Mouse (Mus musculus): Measurements from ENCODE around the gene Rab44. TPM values are rescaled to one million over a fixed set of nuclear protein-coding genes. Genes with fewer than 3 reads are reported as not detected.

Rab44 gene
- total and polyA plus RNA-seq, 2 experiments from 2014 or later, result 0.20 to 1.2 TPM

GRCm38 (mm10) chr17:29145101-29145500 is 31.2 kb downstream of the Rab44 start:
- no peak overlapping the region for H3K4me3 ChIP-seq (ENCODE audit: low read length)
- H3K27ac ChIP-seq, result no peak overlapping the region
- H3K4me1 ChIP-seq (ENCODE audit: insufficient read depth, low read length), result no peaks in the 10 kb centered on the region
- no peaks in the 10 kb centered on the region for H3K9me3 ChIP-seq (ENCODE audit: low read length)
- no peak overlapping the region for H3K4me2 ChIP-seq (ENCODE audit: low read depth, low read length)
- no peak overlapping the region for H3K9ac ChIP-seq (replicated peaks; ENCODE audit: low read length)
- no peaks in the 10 kb centered on the region for H3K27me3 ChIP-seq (ENCODE audit: insufficient read depth, low read length)
- no peaks in the 10 kb centered on the region for H3K36me3 ChIP-seq (ENCODE audit: insufficient read depth, low read length)
- 91% methylated on average over 12 of the region's 12 CpGs for WGBS
- ATAC-seq (no peak), DNase-seq (ENCODE audit: low spot score) (no peak)
- no peak for TF ChIP-seq CTCF (IDR thresholded peaks at IDR 0.05; ENCODE audit: low read depth)

GRCm38 (mm10) chr17:29147273-29147672 is 33.3 kb downstream of the Rab44 start:
- Histone ChIP-seq H3K9ac (replicated peaks; ENCODE audit: low read length) (no peak overlapping the region), H3K27ac (no peak overlapping the region), H3K4me1 (ENCODE audit: insufficient read depth, low read length) (no peaks in the 10 kb centered on the region), H3K36me3 (ENCODE audit: insufficient read depth, low read length) (no peaks in the 10 kb centered on the region), H3K9me3 (ENCODE audit: low read length) (no peaks in the 10 kb centered on the region), H3K4me3 (ENCODE audit: low read length) (no peak overlapping the region), H3K4me2 (ENCODE audit: low read depth, low read length) (no peak overlapping the region), H3K27me3 (ENCODE audit: insufficient read depth, low read length) (no peaks in the 10 kb centered on the region)
- ATAC-seq (no peak), DNase-seq (ENCODE audit: low spot score) (no peak)
- WGBS, result 86% methylated on average over 14 of the region's 14 CpGs
- no peak for TF ChIP-seq CTCF (IDR thresholded peaks at IDR 0.05; ENCODE audit: low read depth)

GRCm38 (mm10) chr17:29147773-29148172 is 33.8 kb downstream of the Rab44 start:
- no peaks in the 10 kb centered on the region for H3K27me3 ChIP-seq (ENCODE audit: insufficient read depth, low read length)
- H3K4me2 ChIP-seq (ENCODE audit: low read depth, low read length), result no peak overlapping the region
- H3K9me3 ChIP-seq (ENCODE audit: low read length), result no peaks in the 10 kb centered on the region
- TF ChIP-seq CTCF (IDR thresholded peaks at IDR 0.05; ENCODE audit: low read depth), result no peak
- DNase-seq (ENCODE audit: low spot score) (no peak), ATAC-seq (no peak; the same call in 1 of the 2 replicates)
- H3K4me3 ChIP-seq (ENCODE audit: low read length), result no peak overlapping the region
- no peaks in the 10 kb centered on the region for H3K36me3 ChIP-seq (ENCODE audit: insufficient read depth, low read length)
- no peak overlapping the region for H3K9ac ChIP-seq (replicated peaks; ENCODE audit: low read length)
- H3K4me1 ChIP-seq (ENCODE audit: insufficient read depth, low read length), result no peaks in the 10 kb centered on the region
- no peak overlapping the region for H3K27ac ChIP-seq
- WGBS, result 62% methylated on average over 6 of the region's 6 CpGs

DNA sequence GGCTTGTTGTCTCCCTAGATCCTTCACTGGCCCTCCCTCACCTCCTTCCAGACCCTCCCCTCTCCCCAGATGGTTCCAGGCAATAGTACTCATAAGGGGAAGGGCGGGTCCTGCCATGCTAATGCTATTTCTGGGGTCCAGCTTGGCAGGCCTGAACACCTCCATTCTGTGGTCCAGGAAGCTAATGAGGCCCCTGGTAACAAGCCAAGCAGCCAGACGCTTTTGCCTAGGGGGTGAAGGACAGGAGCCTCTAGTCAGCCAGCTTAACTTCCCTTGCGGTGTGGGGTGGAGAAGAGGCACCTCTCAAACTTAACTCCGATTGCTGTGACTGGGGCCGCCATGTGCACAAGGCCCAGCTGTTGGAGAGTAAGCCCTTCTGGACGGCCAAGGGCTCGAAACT is 35.8 kb downstream of the Rab44 start:
- Histone ChIP-seq H3K4me2 (ENCODE audit: low read depth, low read length) (no peak overlapping the region), H3K4me3 (ENCODE audit: low read length) (no peak overlapping the region), H3K27me3 (ENCODE audit: insufficient read depth, low read length) (no peaks in the 10 kb centered on the region), H3K27ac (no peak overlapping the region), H3K4me1 (ENCODE audit: insufficient read depth, low read length) (no peaks in the 10 kb centered on the region), H3K9me3 (ENCODE audit: low read length) (no peaks in the 10 kb centered on the region), H3K36me3 (ENCODE audit: insufficient read depth, low read length) (no peaks in the 10 kb centered on the region), H3K9ac (replicated peaks; ENCODE audit: low read length) (no peak overlapping the region)
- WGBS, result 63% methylated on average over 7 of the region's 7 CpGs
- TF ChIP-seq CTCF (IDR thresholded peaks at IDR 0.05; ENCODE audit: low read depth), result no peak
- ATAC-seq (no peak), DNase-seq (ENCODE audit: low spot score) (no peak)

DNA sequence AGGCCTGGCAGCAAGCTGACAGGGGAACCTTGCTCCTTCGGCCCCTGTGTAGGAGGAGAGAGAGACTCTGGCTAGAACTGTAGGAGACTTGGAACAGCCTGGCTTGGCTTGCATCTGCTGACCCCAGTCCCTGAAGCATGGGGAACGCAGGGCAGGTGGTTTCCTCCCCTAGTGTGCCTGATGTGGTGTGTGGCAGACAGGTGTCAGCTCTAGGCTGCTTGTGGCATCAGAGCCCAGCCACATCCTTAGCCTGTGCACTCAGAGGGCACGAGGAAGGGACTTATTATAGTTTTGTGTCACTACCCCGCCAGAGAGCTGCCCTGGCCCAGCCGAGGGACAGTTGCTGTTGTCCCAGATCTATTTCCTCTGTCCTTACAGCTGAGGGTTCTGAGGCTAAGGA is 38.6 kb downstream of the Rab44 start:
- DNase-seq (ENCODE audit: low spot score) (no peak), ATAC-seq (no peak)
- no peaks in the 10 kb centered on the region for H3K4me1 ChIP-seq (ENCODE audit: insufficient read depth, low read length)
- no peak for TF ChIP-seq CTCF (IDR thresholded peaks at IDR 0.05; ENCODE audit: low read depth)
- no peaks in the 10 kb centered on the region for H3K27me3 ChIP-seq (ENCODE audit: insufficient read depth, low read length)
- H3K4me3 ChIP-seq (ENCODE audit: low read length), result no peak overlapping the region
- H3K9me3 ChIP-seq (ENCODE audit: low read length), result no peaks in the 10 kb centered on the region
- WGBS, result 81% methylated on average over 5 of the region's 5 CpGs
- no peak overlapping the region for H3K27ac ChIP-seq
- H3K9ac ChIP-seq (replicated peaks; ENCODE audit: low read length), result no peak overlapping the region
- no peaks in the 10 kb centered on the region for H3K36me3 ChIP-seq (ENCODE audit: insufficient read depth, low read length)
- no peak overlapping the region for H3K4me2 ChIP-seq (ENCODE audit: low read depth, low read length)

DNA sequence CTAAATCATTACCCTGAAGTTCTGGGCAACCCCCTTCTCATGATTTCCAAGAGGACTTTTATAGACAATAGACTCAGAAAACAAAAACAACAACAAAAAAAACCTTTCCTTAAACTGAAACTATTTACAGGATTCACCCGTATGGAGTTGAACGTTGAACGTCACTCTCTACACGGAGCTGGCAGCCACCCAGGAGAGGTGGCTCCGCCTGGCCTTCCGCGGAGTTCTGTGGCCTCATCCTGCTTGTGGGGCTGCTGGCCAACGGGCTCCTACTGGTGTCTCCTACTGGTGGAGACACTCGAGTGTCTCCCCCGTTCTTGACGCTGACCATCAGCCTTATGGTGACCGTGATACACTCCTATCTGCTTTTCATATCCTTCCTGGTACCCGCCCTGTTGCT is 40.3 kb downstream of the Rab44 start:
- no peak overlapping the region for H3K4me2 ChIP-seq (ENCODE audit: low read depth, low read length)
- no peak for TF ChIP-seq CTCF (IDR thresholded peaks at IDR 0.05; ENCODE audit: low read depth)
- WGBS, result 76% methylated on average over 13 of the region's 13 CpGs

GRCm38 (mm10) chr17:29155355-29156135 is 41.6 kb downstream of the Rab44 start:
- no peak overlapping the region for H3K4me2 ChIP-seq (ENCODE audit: low read depth, low read length)
- H3K36me3 ChIP-seq (ENCODE audit: insufficient read depth, low read length), result no peaks in the 10 kb centered on the region
- H3K4me3 ChIP-seq (ENCODE audit: low read length), result no peak overlapping the region
- no peaks in the 10 kb centered on the region for H3K9me3 ChIP-seq (ENCODE audit: low read length)
- 48% methylated on average over 12 of the region's 12 CpGs for whole genome bisulfite sequencing
- no peak for TF ChIP-seq CTCF (IDR thresholded peaks at IDR 0.05; ENCODE audit: low read depth)
- no peaks in the 10 kb centered on the region for H3K4me1 ChIP-seq (ENCODE audit: insufficient read depth, low read length)
- peak; percentile 38 for ATAC-seq
- no peak overlapping the region for H3K9ac ChIP-seq (replicated peaks; ENCODE audit: low read length)
- H3K27me3 ChIP-seq (ENCODE audit: insufficient read depth, low read length), result no peaks in the 10 kb centered on the region
- no peak for DNase-seq (ENCODE audit: low spot score)
- 0 out of 2 replicates have a peak overlapping the region, but pooled peaks have one; percentile 3 for H3K27ac ChIP-seq

More for the DNA sequence above, 40.3 kb downstream of the Rab44 start:
- H3K36me3 ChIP-seq (ENCODE audit: insufficient read depth, low read length), result no peaks in the 10 kb centered on the region
- no peaks in the 10 kb centered on the region for H3K4me1 ChIP-seq (ENCODE audit: insufficient read depth, low read length)
- H3K9ac ChIP-seq (replicated peaks; ENCODE audit: low read length), result no peak overlapping the region
- H3K27me3 ChIP-seq (ENCODE audit: insufficient read depth, low read length), result no peaks in the 10 kb centered on the region
- H3K4me3 ChIP-seq (ENCODE audit: low read length), result no peak overlapping the region
- no peak overlapping the region for H3K27ac ChIP-seq
- no peak for ATAC-seq
- H3K9me3 ChIP-seq (ENCODE audit: low read length), result no peaks in the 10 kb centered on the region
- DNase-seq (ENCODE audit: low spot score), result no peak

Data from hindbrain, postnatal 0 days (tissue).